Mouse (Mus musculus) midbrain, embryonic 10.5 days (tissue): ENCODE measurements around the gene Ulk4. TPM values are rescaled to one million over a fixed set of nuclear protein-coding genes. Genes with fewer than 3 reads are reported as not detected.

ENCODE experiments used
- DNase-seq: peaks from one replicate; pipeline ENCODE4 v3.0.0-alpha.2; 2017; ENCODE audit warnings: low spot score
- H3K27ac ChIP-seq: fragments of 300-500 bp; sonication (generic); replicated peaks from 2 replicates; pipeline ENCODE4 v1.5.1; 2016; ENCODE audit warnings: mild to moderate bottlenecking
- H3K27me3 ChIP-seq: fragments of 300-500 bp; sonication (generic); 2 replicates; pipeline ENCODE4 v1.6.1; 2016; ENCODE audit warnings: low read depth, mild to moderate bottlenecking; ENCODE audit not compliant: poor library complexity, severe bottlenecking
- H3K36me3 ChIP-seq: fragments of 300-500 bp; sonication (generic); 2 replicates; pipeline ENCODE4 v1.6.1; 2016; ENCODE audit warnings: mild to moderate bottlenecking, moderate library complexity
- H3K4me1 ChIP-seq: fragments of 300-500 bp; sonication (generic); 2 replicates; pipeline ENCODE4 v1.6.1; 2016
- H3K4me3 ChIP-seq: fragments of 300-500 bp; sonication (generic); 2 replicates; pipeline ENCODE4 v1.5.1; 2016; ENCODE audit warnings: mild to moderate bottlenecking, moderate library complexity
- H3K9me3 ChIP-seq: fragments of 300-500 bp; sonication (generic); replicated peaks from 2 replicates; pipeline ENCODE4 v1.6.1; 2016; ENCODE audit warnings: mild to moderate bottlenecking
- WGBS: fragments of 180-500 bp; shearing (Covaris S2); methylation state at CpG from one replicate; pipeline ENCODE4 v1.1.7; 2016; 5-methylcytosine and 5-hydroxymethylcytosine counted together
- polyA plus RNA-seq: library from polyadenylated mRNA; unstranded; fragments of >200 nt; fragmentation: Nextera tagmentation; extraction: Ambion mirVana; gene quantifications from 2 replicates; pipeline ENCODE4 v1.2.1, GENCODE M21; 2016

Ulk4 gene
- polyA plus RNA-seq, 1 experiment from 2014 or later, result 147 TPM

- Histone ChIP-seq H3K9me3 (no peaks in the 10 kb centered on the region), H3K36me3 (peaks cover 7% of the 10 kb centered on the region; the same call in 1 of the 2 replicates), H3K27ac (no peak overlapping the region), H3K4me1 (peaks cover 11% of the 10 kb centered on the region), H3K27me3 (no peaks in the 10 kb centered on the region), H3K4me3 (no peak overlapping the region)
- WGBS, result 78% methylated on average over 4 of the region's 4 CpGs
- no peak for DNase-seq
These were observed 5.4 kb downstream of the Ulk4 start for GRCm38 (mm10) chr9:121271561-121271960.

- H3K4me1 ChIP-seq, result peaks cover 7% of the 10 kb centered on the region
- DNase-seq, result no peak
- H3K4me3 ChIP-seq, result no peak overlapping the region
- WGBS, result 91% methylated on average over 1 of the region's 1 CpGs
- H3K27me3 ChIP-seq, result no peaks in the 10 kb centered on the region
- peaks cover 7% of the 10 kb centered on the region; the same call in 1 of the 2 replicates for H3K36me3 ChIP-seq
- H3K9me3 ChIP-seq, result no peaks in the 10 kb centered on the region
- no peak overlapping the region for H3K27ac ChIP-seq
These were observed 5.8 kb downstream of the Ulk4 start for GRCm38 (mm10) chr9:121271149-121271548.

- no peaks in the 10 kb centered on the region for H3K27me3 ChIP-seq
- no peak overlapping the region for H3K4me3 ChIP-seq
- 93% methylated on average over 10 of the region's 10 CpGs for WGBS
- no peak overlapping the region for H3K27ac ChIP-seq
- no peak for DNase-seq
- no peaks in the 10 kb centered on the region for H3K9me3 ChIP-seq
- H3K36me3 ChIP-seq, result peaks cover 23% of the 10 kb centered on the region
- H3K4me1 ChIP-seq, result no peaks in the 10 kb centered on the region
These were observed 11.7 kb downstream of the Ulk4 start for GRCm38 (mm10) chr9:121265307-121265706.

GRCm38 (mm10) chr9:121257106-121257505, 19.9 kb downstream of the Ulk4 start:
- Histone ChIP-seq H3K4me1 (no peaks in the 10 kb centered on the region), H3K4me3 (no peak overlapping the region)
- WGBS, result 83% methylated on average over 9 of the region's 9 CpGs

GRCm38 (mm10) chr9:121254761-121255160, 22.2 kb downstream of the Ulk4 start:
- no peaks in the 10 kb centered on the region for H3K9me3 ChIP-seq
- H3K4me3 ChIP-seq, result no peak overlapping the region
- H3K27me3 ChIP-seq, result no peaks in the 10 kb centered on the region
- no peaks in the 10 kb centered on the region for H3K4me1 ChIP-seq
- peaks cover 40% of the 10 kb centered on the region for H3K36me3 ChIP-seq
- no peak for DNase-seq
- no peak overlapping the region for H3K27ac ChIP-seq
- WGBS, result 94% methylated on average over 13 of the region's 13 CpGs

More at GRCm38 (mm10) chr9:121257106-121257505, 19.9 kb downstream of the Ulk4 start:
- Histone ChIP-seq H3K9me3 (no peaks in the 10 kb centered on the region), H3K36me3 (peaks cover 41% of the 10 kb centered on the region), H3K27ac (no peak overlapping the region), H3K27me3 (no peaks in the 10 kb centered on the region)
- DNase-seq, result no peak

- no peak overlapping the region for H3K27ac ChIP-seq
- no peaks in the 10 kb centered on the region for H3K9me3 ChIP-seq
- H3K4me1 ChIP-seq, result no peaks in the 10 kb centered on the region
- no peaks in the 10 kb centered on the region for H3K27me3 ChIP-seq
- H3K36me3 ChIP-seq, result peaks cover 36% of the 10 kb centered on the region
- no peak for DNase-seq
- 92% methylated on average over 2 of the region's 2 CpGs for WGBS
- no peak overlapping the region for H3K4me3 ChIP-seq
These were observed 23.0 kb downstream of the Ulk4 start for GRCm38 (mm10) chr9:121253983-121254382.

- no peak overlapping the region for H3K27ac ChIP-seq
- WGBS, result 89% methylated on average over 11 of the region's 11 CpGs
- H3K4me1 ChIP-seq, result no peaks in the 10 kb centered on the region
- no peak for DNase-seq
- H3K27me3 ChIP-seq, result no peaks in the 10 kb centered on the region
- no peaks in the 10 kb centered on the region for H3K9me3 ChIP-seq
- no peak overlapping the region for H3K4me3 ChIP-seq
- peaks cover 23% of the 10 kb centered on the region for H3K36me3 ChIP-seq
These were observed 26.1 kb downstream of the Ulk4 start for GRCm38 (mm10) chr9:121250854-121251253.

GRCm38 (mm10) chr9:121249805-121250204, 27.2 kb downstream of the Ulk4 start:
- H3K27me3 ChIP-seq, result no peaks in the 10 kb centered on the region
- H3K9me3 ChIP-seq, result no peaks in the 10 kb centered on the region
- H3K4me3 ChIP-seq, result no peak overlapping the region
- H3K4me1 ChIP-seq, result no peaks in the 10 kb centered on the region
- peaks cover 14% of the 10 kb centered on the region for H3K36me3 ChIP-seq
- 61% methylated on average over 14 of the region's 14 CpGs for WGBS
- no peak overlapping the region for H3K27ac ChIP-seq
- DNase-seq, result no peak

- H3K27ac ChIP-seq, result no peak overlapping the region
- H3K4me3 ChIP-seq, result no peak overlapping the region
- peaks cover 11% of the 10 kb centered on the region; the same call in 1 of the 2 replicates for H3K36me3 ChIP-seq
- no peaks in the 10 kb centered on the region for H3K4me1 ChIP-seq
- H3K27me3 ChIP-seq, result no peaks in the 10 kb centered on the region
- 67% methylated on average over 12 of the region's 12 CpGs for WGBS
- no peaks in the 10 kb centered on the region for H3K9me3 ChIP-seq
- DNase-seq, result peak; percentile 82
These were observed 28.8 kb downstream of the Ulk4 start for GRCm38 (mm10) chr9:121247956-121248775.

GRCm38 (mm10) chr9:121247047-121247446, 29.9 kb downstream of the Ulk4 start:
- no peak for DNase-seq
- Histone ChIP-seq H3K27ac (no peak overlapping the region), H3K27me3 (no peaks in the 10 kb centered on the region), H3K4me1 (no peaks in the 10 kb centered on the region), H3K9me3 (no peaks in the 10 kb centered on the region), H3K36me3 (peaks cover 11% of the 10 kb centered on the region; the same call in 1 of the 2 replicates), H3K4me3 (no peak overlapping the region)
- 86% methylated on average over 6 of the region's 6 CpGs for WGBS

GRCm38 (mm10) chr9:121242331-121242730, 34.7 kb downstream of the Ulk4 start:
- H3K36me3 ChIP-seq, result no peaks in the 10 kb centered on the region
- H3K9me3 ChIP-seq, result no peaks in the 10 kb centered on the region
- H3K4me3 ChIP-seq, result no peak overlapping the region
- H3K27ac ChIP-seq, result no peak overlapping the region
- no peak for DNase-seq
- 94% methylated on average over 6 of the region's 6 CpGs for WGBS
- H3K27me3 ChIP-seq, result no peaks in the 10 kb centered on the region
- no peaks in the 10 kb centered on the region for H3K4me1 ChIP-seq

- no peak for DNase-seq
- H3K27ac ChIP-seq, result no peak overlapping the region
- H3K4me1 ChIP-seq, result no peaks in the 10 kb centered on the region
- no peaks in the 10 kb centered on the region for H3K36me3 ChIP-seq
- no peak overlapping the region for H3K4me3 ChIP-seq
- no peaks in the 10 kb centered on the region for H3K9me3 ChIP-seq
- H3K27me3 ChIP-seq, result no peaks in the 10 kb centered on the region
- WGBS, result 25% methylated on average over 5 of the region's 5 CpGs
These were observed 35.2 kb downstream of the Ulk4 start for GRCm38 (mm10) chr9:121241806-121242205.

- no peak overlapping the region for H3K27ac ChIP-seq
- H3K36me3 ChIP-seq, result no peaks in the 10 kb centered on the region
- 88% methylated on average over 8 of the region's 8 CpGs for WGBS
- H3K27me3 ChIP-seq, result no peaks in the 10 kb centered on the region
- no peak overlapping the region for H3K4me3 ChIP-seq
- no peaks in the 10 kb centered on the region for H3K9me3 ChIP-seq
- no peaks in the 10 kb centered on the region for H3K4me1 ChIP-seq
- no peak for DNase-seq
These were observed 35.6 kb downstream of the Ulk4 start for GRCm38 (mm10) chr9:121241366-121241765.
